Mouse (Mus musculus) thymus, adult 2 months (tissue): ENCODE results near the gene Pde11a. TPM values are rescaled to one million over a fixed set of nuclear protein-coding genes. Genes with fewer than 3 reads are reported as not detected.

Experiments used
- DNase-seq: peaks from one replicate; pipeline ENCODE4 v3.0.0; 2021
- H3K27ac ChIP-seq: fragments of 200-500 bp; 2 replicates; pipeline ENCODE4 v1.5.1; 2012; ENCODE audit warnings: low read length, control low read depth; ENCODE audit not compliant: control insufficient read depth, insufficient read depth
- H3K27me3 ChIP-seq: fragments of 200-500 bp; 2 replicates; pipeline ENCODE4 v1.6.1; 2012; ENCODE audit warnings: mild to moderate bottlenecking, low read length, moderate library complexity, mixed read lengths; ENCODE audit not compliant: control insufficient read depth, insufficient read depth
- H3K36me3 ChIP-seq: fragments of 200-500 bp; 2 replicates; pipeline ENCODE4 v1.6.1; 2012; ENCODE audit warnings: mild to moderate bottlenecking, low read length, moderate library complexity; ENCODE audit not compliant: control insufficient read depth, insufficient read depth
- H3K4me1 ChIP-seq: fragments of 200-500 bp; replicated peaks from 2 replicates; pipeline ENCODE4 v1.6.1; 2012; ENCODE audit warnings: low read length; ENCODE audit not compliant: control insufficient read depth, insufficient read depth
- H3K4me3 ChIP-seq: fragments of 200-500 bp; 2 replicates; pipeline ENCODE4 v1.5.1; 2012; ENCODE audit warnings: mild to moderate bottlenecking, low read length, control low read depth, moderate library complexity; ENCODE audit not compliant: control insufficient read depth, insufficient read depth
- CTCF ChIP-seq: fragments of 200-500 bp; IDR thresholded peaks from 2 replicates; pipeline ENCODE4 v1.5.1; 2012; ENCODE audit warnings: mild to moderate bottlenecking, control low read depth, low read length, moderate library complexity, borderline replicate concordance; ENCODE audit not compliant: control insufficient read depth, poor library complexity, insufficient read depth; ENCODE audit errors: extremely low read depth
- POLR2A ChIP-seq: fragments of 200-500 bp; IDR thresholded peaks from 2 replicates; pipeline ENCODE4 v1.6.1; 2012; ENCODE audit warnings: mild to moderate bottlenecking, low read length, control low read depth, moderate library complexity; ENCODE audit not compliant: control insufficient read depth, poor library complexity, insufficient read depth; ENCODE audit errors: extremely low read depth
- WGBS: fragments of 180-500 bp; shearing (Covaris S2); methylation state at CpG from one replicate; pipeline ENCODE4 v1.1.7; 2018; 5-methylcytosine and 5-hydroxymethylcytosine counted together
- polyA plus RNA-seq: library from polyadenylated mRNA; depleted of rRNA; stranded (reverse); fragments of >200 nt; gene quantifications from 2 replicates; pipeline ENCODE4 v1.2.3, GENCODE M21; 2012

The Pde11a gene
- polyA plus RNA-seq, 1 experiment, result 1.7 TPM

DNA sequence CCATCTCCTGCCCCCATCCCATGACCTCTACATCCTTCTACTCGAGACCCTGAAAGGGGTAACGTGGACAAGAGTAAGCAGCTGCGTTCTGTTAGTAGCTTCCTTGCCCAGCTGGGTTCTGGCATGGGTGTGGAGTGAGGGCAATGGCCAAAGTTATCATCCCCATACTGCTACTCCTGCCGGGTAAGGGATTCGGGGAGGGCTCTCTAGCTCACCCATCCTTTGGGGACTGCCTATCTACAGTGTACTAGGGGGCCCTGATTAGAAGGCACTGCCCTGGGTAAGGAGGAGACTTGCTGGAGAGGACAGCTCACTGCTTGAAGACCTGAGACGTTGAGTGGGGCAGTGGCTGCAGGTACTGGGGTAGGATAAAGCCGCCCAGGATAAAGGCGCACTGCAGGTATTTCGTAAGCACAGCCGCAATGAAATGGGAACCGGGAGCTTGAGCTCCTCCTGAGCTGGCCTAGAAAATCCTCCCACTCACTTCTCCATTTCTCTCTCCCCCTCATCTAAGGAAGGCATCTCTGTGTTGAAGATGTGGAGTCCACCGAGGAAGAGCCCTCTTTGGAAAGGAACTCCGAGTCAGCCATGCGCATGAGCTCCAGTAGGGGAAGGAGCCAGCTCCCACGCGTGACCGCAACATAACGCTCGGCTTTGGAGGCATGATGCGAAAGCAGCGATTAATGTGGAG is 15.2 kb downstream of the Pde11a start:
- no peak overlapping the region for H3K27ac ChIP-seq
- TF ChIP-seq CTCF (no peak), POLR2A (no peak)
- H3K36me3 ChIP-seq, result no peaks in the 10 kb centered on the region
- H3K27me3 ChIP-seq, result no peaks in the 10 kb centered on the region
- H3K4me3 ChIP-seq, result no peak overlapping the region
- no peak for DNase-seq
- WGBS, result 88% methylated on average over 21 of the region's 21 CpGs
- no peaks in the 10 kb centered on the region for H3K4me1 ChIP-seq

DNA sequence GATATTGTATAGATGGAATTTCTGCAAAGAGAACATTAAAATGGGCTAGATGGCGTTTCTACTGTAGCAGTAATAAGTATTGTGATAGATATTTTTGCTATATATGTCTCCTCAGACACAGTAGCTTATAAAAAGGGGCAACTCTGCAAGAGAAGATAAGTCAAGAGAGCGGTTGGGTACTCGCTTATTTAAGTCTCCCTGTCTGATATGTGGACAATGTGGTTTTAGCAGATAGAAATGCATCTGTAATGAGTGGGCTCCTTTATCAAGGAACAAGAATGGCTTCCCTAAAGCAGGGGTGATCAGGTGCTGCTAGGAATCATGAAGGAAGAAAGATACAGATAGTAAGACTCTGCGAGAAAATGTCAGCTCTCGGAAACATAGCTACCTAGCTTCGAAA is 18.2 kb downstream of the Pde11a start:
- H3K4me3 ChIP-seq, result no peak overlapping the region
- no peaks in the 10 kb centered on the region for H3K27me3 ChIP-seq
- no peaks in the 10 kb centered on the region for H3K4me1 ChIP-seq
- no peak for TF ChIP-seq POLR2A
- no peak for TF ChIP-seq CTCF
- no peaks in the 10 kb centered on the region for H3K36me3 ChIP-seq
- no peak for DNase-seq
- WGBS, result 89% methylated on average over 6 of the region's 6 CpGs
- H3K27ac ChIP-seq, result no peak overlapping the region

DNA sequence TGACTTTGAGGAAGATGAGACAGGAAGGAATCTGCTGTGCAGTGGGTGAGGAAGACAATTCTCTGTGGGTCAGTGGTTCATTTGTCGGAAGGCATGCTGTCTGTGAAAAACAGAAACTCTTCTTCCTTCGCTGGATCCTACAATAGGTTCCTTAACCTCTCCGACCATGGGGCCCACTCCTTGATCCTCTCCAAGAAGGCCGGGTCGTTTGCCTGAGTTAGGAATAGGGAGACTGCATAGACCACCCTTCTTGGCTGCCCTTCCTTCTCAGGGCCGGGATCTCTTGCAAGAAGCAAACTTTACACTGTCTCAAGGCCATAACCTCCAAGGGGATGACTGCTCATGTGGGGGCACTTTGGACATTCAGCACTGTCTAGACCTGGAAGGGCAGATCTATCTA is 19.3 kb downstream of the Pde11a start:
- Histone ChIP-seq H3K27me3 (no peaks in the 10 kb centered on the region), H3K4me1 (no peaks in the 10 kb centered on the region), H3K36me3 (no peaks in the 10 kb centered on the region), H3K27ac (no peak overlapping the region), H3K4me3 (no peak overlapping the region)
- no peak for DNase-seq
- 90% methylated on average over 6 of the region's 6 CpGs for WGBS
- TF ChIP-seq CTCF, result no peak
- TF ChIP-seq POLR2A, result no peak

DNA sequence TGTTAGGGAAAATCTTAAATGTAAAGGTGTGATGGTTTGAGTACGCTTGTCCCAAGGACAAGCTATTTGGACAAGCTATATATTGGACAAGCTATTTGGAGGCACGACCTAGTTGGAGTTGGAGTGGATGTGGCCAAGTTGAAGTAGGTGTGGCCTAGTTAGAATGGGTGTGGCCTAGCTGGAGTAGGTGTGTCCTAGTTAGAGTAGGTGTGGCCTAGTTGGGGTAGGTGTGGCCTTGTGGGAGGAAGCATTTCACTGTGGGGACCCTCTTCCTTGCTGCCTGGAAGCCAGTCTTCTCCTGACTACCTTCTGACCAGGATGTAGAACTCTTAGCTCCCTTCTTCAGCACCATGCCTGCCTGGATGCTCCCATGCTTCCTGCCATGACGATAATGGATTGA is 50.9 kb downstream of the Pde11a start:
- 94% methylated on average over 3 of the region's 3 CpGs for WGBS
- no peak overlapping the region for H3K4me3 ChIP-seq
- TF ChIP-seq CTCF, result no peak
- no peak overlapping the region for H3K27ac ChIP-seq
- DNase-seq, result no peak
- H3K36me3 ChIP-seq, result no peaks in the 10 kb centered on the region
- H3K4me1 ChIP-seq, result no peaks in the 10 kb centered on the region
- no peaks in the 10 kb centered on the region for H3K27me3 ChIP-seq

- no peak overlapping the region for H3K27ac ChIP-seq
- H3K4me3 ChIP-seq, result no peak overlapping the region
- no peak for DNase-seq
- H3K36me3 ChIP-seq, result no peaks in the 10 kb centered on the region
- no peak for TF ChIP-seq CTCF
- H3K27me3 ChIP-seq, result no peaks in the 10 kb centered on the region
- WGBS, result 88% methylated on average over 4 of the region's 4 CpGs
- H3K4me1 ChIP-seq, result no peaks in the 10 kb centered on the region
Observed at GRCm38 (mm10) chr2:76286288-76286740, 52.3 kb downstream of the Pde11a start.

DNA sequence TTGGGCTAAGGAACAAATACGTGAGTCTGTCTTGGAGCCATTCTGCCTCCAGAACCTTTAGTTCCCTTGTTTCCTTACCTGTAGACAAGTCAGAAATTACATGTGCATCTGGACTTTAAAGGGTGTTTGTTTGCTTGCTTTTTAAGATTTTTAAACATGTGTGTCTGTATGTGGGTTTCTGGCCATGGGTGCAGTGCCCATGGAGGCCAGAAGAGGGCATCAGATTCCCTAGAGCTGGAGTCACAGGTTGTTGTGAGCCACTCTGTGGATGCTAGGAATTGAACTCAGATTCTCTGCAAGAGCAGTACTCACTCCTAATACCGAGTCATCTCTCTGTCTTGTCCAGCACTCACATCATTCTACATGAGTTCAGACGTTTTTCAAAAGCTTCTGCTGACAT is 53.4 kb downstream of the Pde11a start:
- H3K4me1 ChIP-seq, result no peaks in the 10 kb centered on the region
- H3K27me3 ChIP-seq, result no peaks in the 10 kb centered on the region
- WGBS, result 89% methylated on average over 3 of the region's 3 CpGs
- TF ChIP-seq CTCF, result no peak
- TF ChIP-seq POLR2A, result no peak
- no peaks in the 10 kb centered on the region for H3K36me3 ChIP-seq
- no peak overlapping the region for H3K4me3 ChIP-seq
- H3K27ac ChIP-seq, result no peak overlapping the region
- DNase-seq, result no peak

GRCm38 (mm10) chr2:76283378-76284132 is 55.0 kb downstream of the Pde11a start:
- H3K36me3 ChIP-seq, result no peaks in the 10 kb centered on the region
- H3K27me3 ChIP-seq, result no peaks in the 10 kb centered on the region
- no peak for TF ChIP-seq CTCF
- no peak for TF ChIP-seq POLR2A
- no peaks in the 10 kb centered on the region for H3K4me1 ChIP-seq
- no peak overlapping the region for H3K4me3 ChIP-seq
- DNase-seq, result no peak
- WGBS, result 94% methylated on average over 6 of the region's 6 CpGs
- H3K27ac ChIP-seq, result no peak overlapping the region
